Mouse (Mus musculus): ENCODE data around the gene Atoh1.

Gene Atoh1

DNA sequence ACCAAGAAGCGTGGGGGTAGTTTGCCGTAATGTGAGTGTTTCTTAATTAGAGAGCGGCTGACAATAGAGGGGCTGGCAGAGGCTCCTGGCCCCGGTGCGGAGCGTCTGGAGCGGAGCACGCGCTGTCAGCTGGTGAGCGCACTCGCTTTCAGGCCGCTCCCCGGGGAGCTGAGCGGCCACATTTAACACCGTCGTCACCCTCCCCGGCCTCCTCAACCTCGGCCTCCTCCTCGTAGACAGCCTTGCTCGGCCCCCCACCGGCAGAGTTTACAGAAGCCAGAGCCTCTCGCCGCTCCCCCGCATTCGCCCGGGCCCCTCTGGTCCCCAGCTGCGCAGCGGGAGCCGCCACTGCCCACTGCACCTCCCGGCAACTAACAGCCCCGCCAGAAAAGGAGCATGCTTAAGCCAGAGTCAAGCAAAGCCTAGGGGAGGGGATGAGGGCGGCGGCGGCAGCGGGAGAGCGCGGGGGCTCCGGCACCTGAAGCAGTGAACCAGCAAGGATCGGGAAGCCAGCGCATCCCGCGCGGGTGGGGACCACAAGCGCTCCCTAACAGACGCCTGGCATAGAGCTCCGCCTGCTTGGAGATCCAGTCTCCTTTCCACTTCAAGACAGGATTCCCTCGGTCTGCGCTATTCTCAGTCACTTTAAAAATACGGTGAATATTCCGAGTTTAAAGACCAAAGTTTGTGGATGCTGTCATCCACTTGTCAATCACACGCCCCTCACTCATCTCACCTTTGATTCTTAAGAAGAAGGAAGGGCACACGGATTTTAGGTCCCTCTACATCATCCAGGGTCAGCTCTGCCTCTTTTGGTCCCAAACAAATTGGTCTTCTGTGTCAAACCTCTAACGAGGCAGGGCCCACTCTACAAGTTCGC lies 5.8 kb downstream of the Atoh1 start:
- DNase-seq (ENCODE audit: low read depth, low spot score) = no peak
- H3K36me3 ChIP-seq (ENCODE audit: control insufficient read depth, insufficient read depth, low read length, poor library complexity, severe bottlenecking) = no peaks in the 10 kb centered on the region
- H3K27me3 ChIP-seq (ENCODE audit: control insufficient read depth, insufficient read depth, low read length, poor library complexity, severe bottlenecking) = 0 out of 2 replicates have a peak, but pooled peaks cover 1% of the 10 kb centered on the region

GRCm38 (mm10) chr6:64736317-64736716 lies 7.4 kb downstream of the Atoh1 start:
- H3K36me3 ChIP-seq (ENCODE audit: control insufficient read depth, insufficient read depth, low read length, poor library complexity, severe bottlenecking) = no peaks in the 10 kb centered on the region
- no peak for DNase-seq (ENCODE audit: low read depth, low spot score)

GRCm38 (mm10) chr6:64742915-64743489 lies 14.1 kb downstream of the Atoh1 start:
- no peak for DNase-seq (ENCODE audit: low read depth, low spot score)
- no peaks in the 10 kb centered on the region for H3K36me3 ChIP-seq (ENCODE audit: control insufficient read depth, insufficient read depth, low read length, poor library complexity, severe bottlenecking)
- H3K27me3 ChIP-seq (ENCODE audit: control insufficient read depth, insufficient read depth, low read length, poor library complexity, severe bottlenecking) = no peaks in the 10 kb centered on the region

More at GRCm38 (mm10) chr6:64736317-64736716, 7.4 kb downstream of the Atoh1 start:
- 0 out of 2 replicates have a peak, but pooled peaks cover 1% of the 10 kb centered on the region for H3K27me3 ChIP-seq (ENCODE audit: control insufficient read depth, insufficient read depth, low read length, poor library complexity, severe bottlenecking)

DNA sequence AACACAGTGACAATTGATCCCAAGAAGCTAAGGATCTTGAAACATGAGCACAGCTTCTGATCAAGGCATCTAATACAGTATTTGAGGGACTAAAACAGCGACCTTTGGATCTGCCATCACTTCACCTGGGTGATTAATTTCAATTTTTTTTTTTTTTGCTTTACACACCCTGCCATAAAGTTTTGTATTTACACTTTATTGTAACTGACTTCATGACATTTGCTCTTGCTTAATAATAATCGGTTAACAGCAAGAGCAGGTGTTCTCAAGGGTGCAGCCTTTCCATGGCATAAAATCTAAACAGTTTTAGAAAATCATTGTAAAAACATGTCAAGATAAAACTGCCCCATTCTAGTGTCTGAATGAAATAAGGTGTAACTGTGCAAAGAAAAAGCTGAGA lies 25.6 kb downstream of the Atoh1 start:
- no peaks in the 10 kb centered on the region for H3K36me3 ChIP-seq (ENCODE audit: control insufficient read depth, insufficient read depth, low read length, poor library complexity, severe bottlenecking)
- H3K27me3 ChIP-seq (ENCODE audit: control insufficient read depth, insufficient read depth, low read length, poor library complexity, severe bottlenecking) = no peaks in the 10 kb centered on the region
- DNase-seq (ENCODE audit: low read depth, low spot score) = no peak

DNA sequence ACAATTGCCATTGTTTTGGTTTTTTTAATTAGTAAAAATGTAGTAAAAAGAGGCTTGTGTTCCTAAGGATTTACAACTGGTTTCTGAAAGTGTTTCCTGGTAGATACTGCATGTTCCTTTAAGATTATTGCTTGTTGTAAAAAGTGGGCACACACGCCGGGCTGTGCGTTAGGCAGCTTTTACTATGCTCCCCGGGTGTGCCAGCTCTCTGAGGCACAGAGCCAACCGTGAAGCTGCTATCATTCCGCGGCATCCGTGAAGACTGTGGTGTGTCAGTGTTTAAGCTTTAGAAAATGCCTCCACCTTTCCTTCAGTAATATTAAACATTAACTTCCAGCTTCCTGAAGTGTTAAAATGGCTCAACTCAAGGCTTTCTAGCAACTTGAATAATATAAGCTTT lies 35.0 kb downstream of the Atoh1 start:
- no peaks in the 10 kb centered on the region for H3K27me3 ChIP-seq (ENCODE audit: control insufficient read depth, insufficient read depth, low read length, poor library complexity, severe bottlenecking)
- no peak for DNase-seq (ENCODE audit: low read depth, low spot score)
- H3K36me3 ChIP-seq (ENCODE audit: control insufficient read depth, insufficient read depth, low read length, poor library complexity, severe bottlenecking) = no peaks in the 10 kb centered on the region

GRCm38 (mm10) chr6:64773430-64773829 lies 44.5 kb downstream of the Atoh1 start:
- no peak for DNase-seq (ENCODE audit: low read depth, low spot score)
- no peaks in the 10 kb centered on the region for H3K27me3 ChIP-seq (ENCODE audit: control insufficient read depth, insufficient read depth, low read length, poor library complexity, severe bottlenecking)
- H3K36me3 ChIP-seq (ENCODE audit: control insufficient read depth, insufficient read depth, low read length, poor library complexity, severe bottlenecking) = no peaks in the 10 kb centered on the region

Measured in splenic B cell, adult 2 months (primary cell).